Mouse (Mus musculus) heart, embryonic 16.5 days (tissue): Measurements from ENCODE around the gene Cep95. TPM values are rescaled to one million over a fixed set of nuclear protein-coding genes. Genes with fewer than 3 reads are reported as not detected.

ENCODE experiments used
- microRNA-seq: library from miRNA; unstranded; fragments of <30 nt; microRNA quantifications from one replicate; pipeline ENCODE4, GENCODE M21; 2017
- polyA plus RNA-seq: library from polyadenylated mRNA; unstranded; fragments of >200 nt; fragmentation: Nextera tagmentation; extraction: Ambion mirVana; gene quantifications from 2 replicates; pipeline ENCODE4 v1.2.1, GENCODE M21; 2015

Gene Cep95
- polyA plus RNA-seq, 1 experiment from 2014 or later, result 15.1 TPM

Small RNA genes lying within 50 kb of the gene (microRNA-seq; reads per million reads assigned to microRNA genes)
- gene Gm25994 (not detected), gene Mir3064 (8.8 reads per million, percentile 26 among the genes with 10 or more reads in this experiment)

Other genes starting within 250 kb of the Cep95 start
- gene Tex2, start 175.8 kb upstream of the Cep95 start, polyA plus RNA-seq, result 14.2 and 15.0 TPM in 2 replicates
- 80.4 and 87.7 TPM in 2 replicates for gene Pecam1, start 38.6 kb upstream of the Cep95 start, polyA plus RNA-seq
- 1.8 and 2.2 TPM in 2 replicates for gene Milr1, start 38.0 kb upstream of the Cep95 start, polyA plus RNA-seq
- 6.4 and 7.8 TPM in 2 replicates for gene Polg2, start 9.7 kb upstream of the Cep95 start, polyA plus RNA-seq
- gene Ddx5, start 67 bp upstream of the Cep95 start, polyA plus RNA-seq, result 213 and 237 TPM in 2 replicates
- gene Smurf2, start 131.5 kb downstream of the Cep95 start, polyA plus RNA-seq, result 10.2 and 10.7 TPM in 2 replicates
- 235 and 294 TPM in 2 replicates for gene Kpna2, start 210.3 kb downstream of the Cep95 start, polyA plus RNA-seq
- gene 1810010H24Rik, start 236.4 kb downstream of the Cep95 start, polyA plus RNA-seq, result 1.6 and 3.7 TPM in 2 replicates